Mouse (Mus musculus) olfactory bulb, adult 2 months (tissue): ENCODE measurements around the gene 1700028J19Rik.

Experiments
- CTCF ChIP-seq: fragments of 200-500 bp; IDR thresholded peaks from 2 replicates; pipeline ENCODE4 v1.5.1; 2012; ENCODE audit warnings: low read depth, mild to moderate bottlenecking, low read length, moderate library complexity; ENCODE audit not compliant: insufficient read depth
- POLR2A ChIP-seq: fragments of 200-500 bp; IDR thresholded peaks from 2 replicates; pipeline ENCODE4 v1.6.1; 2012; ENCODE audit warnings: mild to moderate bottlenecking, low read depth, low read length, moderate library complexity; ENCODE audit not compliant: insufficient read depth

DNA sequence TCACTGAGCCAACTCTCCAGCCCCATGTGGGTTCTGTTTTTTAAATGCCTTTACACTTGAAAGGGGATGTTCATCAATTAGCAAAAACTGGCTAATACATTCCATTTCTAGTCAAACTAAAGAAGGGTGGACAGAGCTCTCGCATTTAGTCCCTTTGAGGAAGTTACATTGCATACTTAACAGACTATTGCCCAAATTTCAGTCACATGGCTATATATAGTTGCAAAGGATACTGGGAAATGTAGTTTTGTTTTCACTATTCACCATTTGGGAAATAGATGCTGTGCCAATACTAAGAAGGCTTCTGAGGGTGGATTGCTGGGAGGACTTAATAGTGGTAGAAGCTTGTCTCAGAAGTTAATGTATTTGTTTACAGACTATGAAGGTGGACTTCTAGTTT lies 34.5 kb upstream of the 1700028J19Rik start:
- TF ChIP-seq POLR2A, result no peak
- no peak for TF ChIP-seq CTCF
